Mouse (Mus musculus) hindbrain, embryonic 16.5 days (tissue): ENCODE results near the gene Rogdi. TPM values are rescaled to one million over a fixed set of nuclear protein-coding genes. Genes with fewer than 3 reads are reported as not detected.

Experiments used
- ATAC-seq: fragments of 200-750 bp; cut with Nextera tagmentation; 2 replicates; pipeline ENCODE4 v1.8.0; 2017; ENCODE audit warnings: moderate TSS enrichment, moderate library complexity
- H3K27ac ChIP-seq: fragments of 300-500 bp; sonication (generic); 2 replicates; pipeline ENCODE4 v1.5.1; 2014; ENCODE audit warnings: low read depth, mild to moderate bottlenecking, control low read depth, low read length, moderate library complexity
- H3K27me3 ChIP-seq: fragments of 300-500 bp; sonication (generic); replicated peaks from 2 replicates; pipeline ENCODE4 v1.6.1; 2014; ENCODE audit warnings: low read length; ENCODE audit not compliant: control insufficient read depth, insufficient read depth
- H3K36me3 ChIP-seq: fragments of 300-500 bp; sonication (generic); 2 replicates; pipeline ENCODE4 v1.6.1; 2014; ENCODE audit warnings: mild to moderate bottlenecking, low read length, moderate library complexity, mixed read lengths; ENCODE audit not compliant: control insufficient read depth, insufficient read depth
- H3K4me1 ChIP-seq: fragments of 300-500 bp; sonication (generic); 2 replicates; pipeline ENCODE4 v1.6.1; 2014; ENCODE audit warnings: low read depth, low read length; ENCODE audit not compliant: control insufficient read depth, insufficient read depth
- H3K4me2 ChIP-seq: fragments of 300-500 bp; sonication (generic); 2 replicates; pipeline ENCODE4 v1.6.1; 2014; ENCODE audit warnings: mild to moderate bottlenecking, low read length, control low read depth, moderate library complexity
- H3K4me3 ChIP-seq: fragments of 300-500 bp; sonication (generic); 2 replicates; pipeline ENCODE4 v1.5.1; 2014; ENCODE audit warnings: mild to moderate bottlenecking, low read length, control low read depth, moderate library complexity
- H3K9ac ChIP-seq: fragments of 300-500 bp; sonication (generic); 2 replicates; pipeline ENCODE4 v1.6.1; 2014; ENCODE audit warnings: low read depth, mild to moderate bottlenecking, control low read depth, low read length, moderate library complexity
- H3K9me3 ChIP-seq: fragments of 300-500 bp; sonication (generic); 2 replicates; pipeline ENCODE4 v1.6.1; 2014; ENCODE audit warnings: mild to moderate bottlenecking, low read length, moderate library complexity; ENCODE audit not compliant: control insufficient read depth
- WGBS: fragments of 180-500 bp; shearing (Covaris S2); extraction: QIAGEN DNeasy Blood & Tissue Kit; methylation state at CpG from one replicate; pipeline ENCODE4 v1.1.7; 2014; 5-methylcytosine and 5-hydroxymethylcytosine counted together
- polyA plus RNA-seq: library from polyadenylated mRNA; unstranded; fragments of >200 nt; fragmentation: Nextera tagmentation; extraction: Ambion mirVana; gene quantifications from 2 replicates; pipeline ENCODE4 v1.2.1, GENCODE M21; 2015

Gene Rogdi
- polyA plus RNA-seq, 1 experiment from 2014 or later, result 152 TPM

DNA sequence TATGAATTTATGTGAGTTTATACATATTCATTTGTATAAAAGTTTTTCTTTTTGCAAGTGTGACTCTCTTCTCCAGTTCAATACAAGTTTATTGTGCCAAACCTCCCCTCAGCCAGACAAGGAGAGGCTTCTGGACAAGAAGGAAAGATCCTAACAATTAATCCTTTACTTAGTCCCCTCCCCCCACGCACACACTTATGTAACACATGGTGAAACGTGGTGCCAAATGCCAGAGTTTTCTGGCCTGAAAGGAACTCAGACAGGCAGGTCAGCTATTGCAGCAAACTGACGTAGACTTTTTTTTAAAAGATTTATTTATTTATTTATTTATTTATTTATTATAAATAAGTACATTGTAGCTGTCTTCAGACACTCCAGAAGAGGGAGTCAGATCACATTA, 12.7 kb downstream of the Rogdi start:
- H3K27me3 ChIP-seq, result no peaks in the 10 kb centered on the region
- 82% methylated on average over 3 of the region's 3 CpGs for WGBS
- no peaks in the 10 kb centered on the region for H3K36me3 ChIP-seq
- H3K9me3 ChIP-seq, result no peaks in the 10 kb centered on the region
- no peak overlapping the region for H3K9ac ChIP-seq
- ATAC-seq, result no peak
- H3K4me3 ChIP-seq, result no peak overlapping the region
- H3K27ac ChIP-seq, result no peak overlapping the region
- no peaks in the 10 kb centered on the region for H3K4me1 ChIP-seq
- H3K4me2 ChIP-seq, result no peak overlapping the region

DNA sequence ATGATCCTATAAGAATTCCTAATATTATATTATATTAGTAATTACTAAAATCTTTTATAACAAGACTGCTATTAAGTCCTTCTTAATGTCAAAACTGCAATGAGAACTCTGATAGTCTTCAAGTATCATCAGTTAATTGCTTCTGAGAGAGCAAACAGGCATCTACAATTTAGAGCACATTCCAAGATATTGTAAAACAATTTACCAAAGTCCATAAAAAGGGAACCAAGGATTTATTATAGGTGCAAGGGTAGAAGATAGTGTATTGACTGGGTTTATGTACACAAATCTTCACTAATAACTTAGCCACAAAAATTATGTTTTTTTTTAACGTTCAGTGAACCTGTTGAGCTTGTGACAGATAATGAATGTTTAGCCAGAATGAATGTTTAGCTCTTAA, 14.4 kb downstream of the Rogdi start:
- no peak overlapping the region for H3K4me2 ChIP-seq
- no peak for ATAC-seq
- 79% methylated on average over 1 of the region's 1 CpGs for WGBS
- no peak overlapping the region for H3K9ac ChIP-seq
- H3K27ac ChIP-seq, result no peak overlapping the region
- no peaks in the 10 kb centered on the region for H3K9me3 ChIP-seq
- no peaks in the 10 kb centered on the region for H3K36me3 ChIP-seq
- no peak overlapping the region for H3K4me3 ChIP-seq
- no peaks in the 10 kb centered on the region for H3K4me1 ChIP-seq
- no peaks in the 10 kb centered on the region for H3K27me3 ChIP-seq

DNA sequence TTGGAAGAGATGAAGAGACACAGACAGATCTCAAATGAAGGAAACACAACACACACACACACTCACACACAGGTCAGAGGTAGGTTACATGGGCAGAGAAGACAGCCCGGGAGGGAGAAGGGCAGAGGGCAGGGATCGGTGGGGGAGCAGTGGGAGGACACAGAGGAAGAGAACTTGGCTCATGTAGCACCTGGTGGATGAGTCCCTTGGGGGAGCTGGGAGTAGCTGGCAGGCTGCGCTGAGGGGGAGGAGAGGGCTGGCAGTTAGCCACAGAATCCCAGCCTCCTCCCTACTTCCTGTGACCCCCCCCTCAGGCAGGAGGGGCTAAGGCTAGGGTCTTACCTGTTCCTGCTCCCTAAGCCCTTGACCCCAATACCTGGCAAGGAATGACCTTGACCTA, 15.8 kb downstream of the Rogdi start, which contains the start of gene Sept12:
TSS of gene Sept12 (minus strand) at position 300 of the 400 bp plus-strand sequence.
- Histone ChIP-seq H3K27me3 (no peaks in the 10 kb centered on the region), H3K27ac (no peak within 1 kb of the TSS), H3K9me3 (no peaks in the 10 kb centered on the region), H3K9ac (no peak within 1 kb of the TSS), H3K4me1 (no peaks in the 10 kb centered on the region), H3K4me3 (no peak within 1 kb of the TSS), H3K4me2 (no peak within 1 kb of the TSS), H3K36me3 (no peaks in the 10 kb centered on the region)
- WGBS, result 51% methylated on average over 3 of the region's 3 CpGs
- no peak for ATAC-seq

DNA sequence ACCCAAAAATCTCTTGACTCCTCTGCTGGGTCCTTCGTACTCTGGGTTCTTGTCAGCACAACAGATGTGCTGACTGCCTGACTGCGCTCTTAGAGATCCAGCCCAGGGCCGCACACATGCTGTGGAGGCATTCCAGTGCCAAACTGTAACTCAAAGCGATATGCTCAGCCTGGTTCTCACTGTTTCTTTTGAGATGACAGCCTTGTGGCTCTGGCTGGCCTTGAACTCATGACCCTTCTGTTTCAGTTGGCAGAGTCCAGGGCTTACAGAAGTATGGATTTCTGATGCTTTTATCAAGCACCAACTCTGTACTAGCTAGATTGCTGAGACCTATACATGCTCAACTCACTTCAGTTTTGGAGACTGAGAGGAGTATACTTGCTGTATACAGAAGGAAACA, 20.1 kb downstream of the Rogdi start:
- no peak overlapping the region for H3K27ac ChIP-seq
- no peak overlapping the region for H3K4me2 ChIP-seq
- no peaks in the 10 kb centered on the region for H3K4me1 ChIP-seq
- H3K36me3 ChIP-seq, result no peaks in the 10 kb centered on the region
- no peaks in the 10 kb centered on the region for H3K27me3 ChIP-seq
- no peak overlapping the region for H3K9ac ChIP-seq
- ATAC-seq, result no peak
- no peak overlapping the region for H3K4me3 ChIP-seq
- 79% methylated on average over 4 of the region's 4 CpGs for WGBS
- H3K9me3 ChIP-seq, result no peaks in the 10 kb centered on the region

DNA sequence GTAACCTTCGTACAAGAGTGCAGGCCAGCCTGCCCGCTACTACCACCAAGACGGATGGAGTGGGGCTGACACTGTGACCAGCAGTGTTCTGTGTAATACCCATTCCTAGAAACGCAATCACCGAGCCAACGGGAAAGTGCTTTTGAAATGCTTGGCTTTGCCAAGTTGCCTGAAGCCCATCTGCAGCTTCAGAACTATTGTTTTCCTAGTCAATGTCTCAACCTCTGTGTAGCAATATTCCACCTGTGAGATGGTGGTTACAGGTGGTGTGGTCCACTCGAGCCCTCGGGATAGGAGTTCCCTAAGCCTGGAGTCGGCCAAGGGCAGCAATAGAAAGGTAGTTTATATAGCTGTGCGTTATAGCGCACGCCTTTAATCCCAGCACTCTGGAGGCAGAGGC, 28.6 kb downstream of the Rogdi start:
- 95% methylated on average over 12 of the region's 12 CpGs for WGBS
- no peaks in the 10 kb centered on the region for H3K27me3 ChIP-seq
- no peaks in the 10 kb centered on the region for H3K36me3 ChIP-seq
- no peak for ATAC-seq
- no peaks in the 10 kb centered on the region for H3K9me3 ChIP-seq
- no peak overlapping the region for H3K9ac ChIP-seq
- no peak overlapping the region for H3K4me2 ChIP-seq
- no peaks in the 10 kb centered on the region for H3K4me1 ChIP-seq
- H3K27ac ChIP-seq, result no peak overlapping the region
- H3K4me3 ChIP-seq, result no peak overlapping the region

DNA sequence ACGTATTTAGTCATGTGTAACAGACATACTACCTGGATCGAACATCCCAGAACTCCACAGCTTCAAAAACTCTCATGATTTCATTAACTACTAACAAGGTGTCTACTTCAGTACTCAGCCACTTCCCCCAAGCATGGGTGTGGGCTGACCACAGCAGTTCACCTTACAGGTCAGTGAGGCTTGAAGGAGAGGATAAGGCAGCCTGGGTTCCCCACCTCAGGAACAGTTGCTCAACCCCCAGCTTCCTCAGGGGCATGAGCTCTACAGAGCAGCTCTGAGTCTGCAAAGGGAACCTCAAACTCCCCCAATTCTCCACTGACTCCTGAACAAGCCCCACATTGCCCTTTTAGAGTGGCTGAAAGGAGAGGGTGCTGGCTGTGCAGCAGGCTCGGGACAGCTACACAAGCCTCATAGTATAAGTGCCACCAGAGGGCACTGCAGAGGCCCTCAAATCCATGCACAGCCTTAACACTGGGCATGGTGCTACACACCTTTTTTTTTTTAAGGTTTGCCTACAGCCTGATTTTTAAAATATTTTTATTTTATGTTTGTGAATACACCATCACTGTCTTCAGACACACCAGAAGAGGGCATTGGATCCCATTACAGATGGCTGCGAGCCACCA, 33.5 kb downstream of the Rogdi start:
- no peak overlapping the region for H3K27ac ChIP-seq
- H3K9me3 ChIP-seq, result no peaks in the 10 kb centered on the region
- peak; percentile 64; the same call in 1 of the 2 replicates for ATAC-seq
- no peak overlapping the region for H3K9ac ChIP-seq
- H3K4me2 ChIP-seq, result no peak overlapping the region
- no peak overlapping the region for H3K4me3 ChIP-seq
- no peaks in the 10 kb centered on the region for H3K4me1 ChIP-seq
- H3K36me3 ChIP-seq, result no peaks in the 10 kb centered on the region
- H3K27me3 ChIP-seq, result no peaks in the 10 kb centered on the region
- 70% methylated on average over 4 of the region's 4 CpGs for WGBS

DNA sequence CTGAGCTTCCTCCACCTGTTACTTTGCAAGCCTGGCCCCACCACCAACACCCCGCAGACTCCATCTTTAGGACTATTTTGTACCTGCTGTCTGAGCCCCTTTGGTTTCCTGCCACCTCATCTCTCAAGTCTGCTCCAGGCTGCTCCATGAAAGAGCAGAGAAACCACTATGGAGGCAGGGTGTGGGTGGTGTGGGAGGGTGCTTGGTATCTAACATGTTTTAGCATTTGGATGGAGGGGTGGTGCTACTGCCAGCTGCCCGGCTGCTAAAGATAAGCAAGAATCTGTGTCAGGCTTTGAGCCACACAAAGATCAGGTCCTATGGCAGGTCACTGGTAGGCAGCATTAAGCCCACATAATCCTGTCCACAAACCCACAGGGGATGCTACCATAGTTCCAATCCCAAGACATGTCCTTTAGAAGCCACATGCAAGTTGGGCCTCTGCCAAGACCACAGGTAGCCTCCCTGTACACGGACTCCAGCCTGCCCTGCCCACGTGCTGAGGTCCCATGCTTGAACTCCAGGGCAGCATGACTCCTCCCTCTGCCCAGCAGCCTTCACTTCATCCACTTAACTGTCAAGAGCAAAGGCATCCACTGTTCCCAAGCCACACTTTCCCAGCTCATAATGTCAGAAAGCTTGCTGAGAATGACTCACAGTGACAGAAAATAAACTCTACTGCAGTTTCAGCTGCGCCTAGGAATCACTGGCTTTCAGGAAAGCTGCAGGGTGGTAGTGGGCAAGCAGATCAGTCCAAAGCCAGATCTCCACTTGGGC, 34.9 kb downstream of the Rogdi start:
- no peak for ATAC-seq
- Histone ChIP-seq H3K9me3 (no peaks in the 10 kb centered on the region), H3K4me3 (no peak overlapping the region), H3K4me2 (no peak overlapping the region), H3K27ac (no peak overlapping the region), H3K36me3 (no peaks in the 10 kb centered on the region), H3K4me1 (no peaks in the 10 kb centered on the region), H3K27me3 (no peaks in the 10 kb centered on the region), H3K9ac (no peak overlapping the region)
- 54% methylated on average over 5 of the region's 5 CpGs for WGBS

DNA sequence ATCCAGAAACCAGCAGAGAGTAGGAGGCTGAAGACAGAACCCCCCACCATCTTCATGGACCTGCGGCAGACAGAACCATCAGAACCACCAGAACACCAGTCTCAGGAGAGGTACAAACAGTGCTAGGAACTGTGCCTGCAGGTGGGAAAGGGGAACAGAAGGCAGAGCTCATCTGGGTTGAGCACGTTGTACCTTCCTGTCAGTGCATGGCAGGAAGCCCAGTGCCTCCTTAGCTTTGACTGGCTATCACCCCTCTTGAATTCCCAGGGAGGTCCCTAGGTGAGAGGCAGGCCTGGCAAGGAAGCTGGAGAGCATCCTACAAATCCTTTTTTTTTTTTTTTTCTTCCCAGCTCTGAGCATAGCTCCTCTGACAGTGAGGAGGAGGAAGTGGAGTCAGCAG, 37.2 kb downstream of the Rogdi start:
- Histone ChIP-seq H3K27ac (no peak overlapping the region), H3K4me2 (no peak overlapping the region), H3K9me3 (no peaks in the 10 kb centered on the region), H3K27me3 (no peaks in the 10 kb centered on the region), H3K9ac (no peak overlapping the region), H3K4me1 (no peaks in the 10 kb centered on the region), H3K4me3 (no peak overlapping the region), H3K36me3 (no peaks in the 10 kb centered on the region)
- no peak for ATAC-seq
- WGBS, result 80% methylated on average over 2 of the region's 2 CpGs

DNA sequence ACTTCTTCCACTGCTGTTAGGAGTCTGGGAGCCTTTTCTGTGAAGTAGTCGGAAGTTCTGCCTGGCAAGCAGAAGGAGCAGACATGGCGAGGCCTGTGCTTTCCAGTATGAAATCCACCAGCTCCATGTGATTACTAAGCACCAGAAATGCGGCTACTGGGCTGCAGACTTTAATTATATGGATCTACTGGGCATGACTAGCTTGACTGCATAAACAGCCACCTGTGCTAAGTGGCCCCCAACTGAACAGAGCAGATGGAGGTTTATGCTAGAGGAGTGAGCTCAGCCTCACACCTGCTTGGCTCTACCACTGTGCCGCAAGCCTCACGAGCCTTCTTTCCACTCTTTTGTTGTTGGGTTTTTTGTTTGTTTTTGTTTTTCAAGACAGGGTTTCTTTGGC, 38.8 kb downstream of the Rogdi start:
- Histone ChIP-seq H3K36me3 (no peaks in the 10 kb centered on the region), H3K4me2 (no peak overlapping the region), H3K9ac (no peak overlapping the region), H3K4me3 (no peak overlapping the region), H3K9me3 (no peaks in the 10 kb centered on the region), H3K4me1 (no peaks in the 10 kb centered on the region), H3K27ac (no peak overlapping the region), H3K27me3 (no peaks in the 10 kb centered on the region)
- ATAC-seq, result 0 out of 2 replicates have a peak, but pooled peaks have one; percentile 40
- 76% methylated on average over 5 of the region's 5 CpGs for WGBS
